Mouse (Mus musculus) intestine, embryonic 15.5 days (tissue): ENCODE data around the gene Nf2. TPM values are rescaled to one million over a fixed set of nuclear protein-coding genes. Genes with fewer than 3 reads are reported as not detected.
A peak's percentile ranks its signal among the peaks of the same experiment; 100 is the strongest.
"Not testable (repeated sequence)": the region's sequence is repeated elsewhere in the genome, so short reads cannot be mapped to it uniquely, and the experiment has no call there.

ENCODE experiments used
- ATAC-seq: fragments of 200-750 bp; cut with Nextera tagmentation; 2 replicates; pipeline ENCODE4 v1.8.0; 2017; ENCODE audit warnings: moderate TSS enrichment, moderate library complexity
- H3K27ac ChIP-seq: fragments of 300-500 bp; sonication (generic); 2 replicates; pipeline ENCODE4 v1.5.1; 2015; ENCODE audit warnings: mild to moderate bottlenecking, inconsistent platforms
- H3K27me3 ChIP-seq: fragments of 300-500 bp; sonication (generic); replicated peaks from 2 replicates; pipeline ENCODE4 v1.6.1; 2015; ENCODE audit warnings: inconsistent platforms
- H3K36me3 ChIP-seq: fragments of 300-500 bp; sonication (generic); 2 replicates; pipeline ENCODE4 v1.6.1; 2015; ENCODE audit warnings: inconsistent platforms
- H3K4me1 ChIP-seq: fragments of 300-500 bp; sonication (generic); replicated peaks from 2 replicates; pipeline ENCODE4 v1.6.1; 2015; ENCODE audit warnings: inconsistent platforms
- H3K4me2 ChIP-seq: fragments of 300-500 bp; sonication (generic); replicated peaks from 2 replicates; pipeline ENCODE4 v1.6.1; 2015; ENCODE audit warnings: mild to moderate bottlenecking, inconsistent platforms
- H3K4me3 ChIP-seq: fragments of 300-500 bp; sonication (generic); replicated peaks from 2 replicates; pipeline ENCODE4 v1.5.1; 2015; ENCODE audit warnings: inconsistent platforms
- H3K9ac ChIP-seq: fragments of 300-500 bp; sonication (generic); 2 replicates; pipeline ENCODE4 v1.6.1; 2015; ENCODE audit warnings: inconsistent platforms
- H3K9me3 ChIP-seq: fragments of 300-500 bp; sonication (generic); 2 replicates; pipeline ENCODE4 v1.6.1; 2016; ENCODE audit warnings: inconsistent platforms
- WGBS: fragments of 180-500 bp; shearing (Covaris S2); methylation state at CpG from one replicate; pipeline ENCODE4 v1.1.7; 2015; 5-methylcytosine and 5-hydroxymethylcytosine counted together
- polyA plus RNA-seq: library from polyadenylated mRNA; unstranded; fragments of >200 nt; fragmentation: Nextera tagmentation; extraction: Ambion mirVana; gene quantifications from 2 replicates; pipeline ENCODE4 v1.2.1, GENCODE M21; 2015

The Nf2 gene
- polyA plus RNA-seq, 1 experiment from 2014 or later, result 42.1 TPM

- no peak for ATAC-seq
- H3K4me2 ChIP-seq, result no peak overlapping the region
- H3K9ac ChIP-seq, result no peak overlapping the region
- H3K9me3 ChIP-seq, result no peaks in the 10 kb centered on the region
- no peaks in the 10 kb centered on the region for H3K27me3 ChIP-seq
- H3K4me1 ChIP-seq, result 0 out of 2 replicates have a peak, but pooled peaks cover 2% of the 10 kb centered on the region
- no peak overlapping the region for H3K27ac ChIP-seq
- H3K4me3 ChIP-seq, result no peak overlapping the region
- H3K36me3 ChIP-seq, result no peaks in the 10 kb centered on the region
- 59% methylated on average over 3 of the region's 3 CpGs for WGBS
Observed at GRCm38 (mm10) chr11:4833295-4833939, 15.9 kb downstream of the Nf2 start.

GRCm38 (mm10) chr11:4831066-4831465 is 18.3 kb downstream of the Nf2 start:
- ATAC-seq, result no peak
- H3K27me3 ChIP-seq, result no peaks in the 10 kb centered on the region
- no peak overlapping the region for H3K27ac ChIP-seq
- H3K36me3 ChIP-seq, result no peaks in the 10 kb centered on the region
- H3K4me2 ChIP-seq, result no peak overlapping the region
- H3K4me3 ChIP-seq, result no peak overlapping the region
- H3K9me3 ChIP-seq, result no peaks in the 10 kb centered on the region
- 0 out of 2 replicates have a peak, but pooled peaks cover 2% of the 10 kb centered on the region for H3K4me1 ChIP-seq
- H3K9ac ChIP-seq, result no peak overlapping the region

DNA sequence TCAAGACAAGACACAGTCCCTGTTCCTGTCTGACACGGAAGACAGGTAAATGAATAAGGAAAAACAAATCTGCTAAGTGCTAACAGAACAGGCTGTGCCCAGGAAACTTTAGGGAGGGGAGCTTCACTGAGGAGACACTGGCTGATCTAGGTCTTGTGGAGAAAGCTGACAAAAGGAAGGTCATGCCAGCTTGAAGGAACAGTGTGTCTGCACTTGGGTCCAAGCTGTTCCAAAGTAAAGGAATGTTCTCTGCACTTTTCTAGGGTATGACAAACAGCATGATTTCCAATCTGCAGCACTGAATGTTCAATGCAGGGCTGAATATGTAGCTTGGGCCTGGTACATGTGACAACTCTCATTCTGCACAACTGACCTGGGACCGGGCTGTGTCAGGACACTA is 21.4 kb downstream of the Nf2 start:
- 62% methylated on average over 2 of the region's 2 CpGs for WGBS
- H3K36me3 ChIP-seq, result no peaks in the 10 kb centered on the region
- H3K4me2 ChIP-seq, result no peak overlapping the region
- 0 out of 2 replicates have a peak, but pooled peaks cover 2% of the 10 kb centered on the region for H3K4me1 ChIP-seq
- no peaks in the 10 kb centered on the region for H3K9me3 ChIP-seq
- no peaks in the 10 kb centered on the region for H3K27me3 ChIP-seq
- no peak overlapping the region for H3K9ac ChIP-seq
- no peak overlapping the region for H3K4me3 ChIP-seq
- no peak for ATAC-seq
- no peak overlapping the region for H3K27ac ChIP-seq

GRCm38 (mm10) chr11:4827340-4827739 is 22.0 kb downstream of the Nf2 start:
- H3K27ac ChIP-seq, result no peak overlapping the region
- ATAC-seq, result no peak
- no peaks in the 10 kb centered on the region for H3K27me3 ChIP-seq
- no peak overlapping the region for H3K4me2 ChIP-seq
- no peak overlapping the region for H3K4me3 ChIP-seq
- H3K36me3 ChIP-seq, result no peaks in the 10 kb centered on the region
- H3K4me1 ChIP-seq, result 0 out of 2 replicates have a peak, but pooled peaks cover 2% of the 10 kb centered on the region
- H3K9ac ChIP-seq, result no peak overlapping the region
- H3K9me3 ChIP-seq, result no peaks in the 10 kb centered on the region

GRCm38 (mm10) chr11:4826152-4826778 is 23.1 kb downstream of the Nf2 start:
- Histone ChIP-seq H3K4me3 (no peak overlapping the region), H3K4me2 (no peak overlapping the region), H3K27me3 (no peaks in the 10 kb centered on the region), H3K4me1 (0 out of 2 replicates have a peak, but pooled peaks cover 2% of the 10 kb centered on the region), H3K9ac (no peak overlapping the region), H3K27ac (no peak overlapping the region), H3K36me3 (no peaks in the 10 kb centered on the region), H3K9me3 (no peaks in the 10 kb centered on the region)
- no peak for ATAC-seq
- 95% methylated on average over 3 of the region's 3 CpGs for WGBS

DNA sequence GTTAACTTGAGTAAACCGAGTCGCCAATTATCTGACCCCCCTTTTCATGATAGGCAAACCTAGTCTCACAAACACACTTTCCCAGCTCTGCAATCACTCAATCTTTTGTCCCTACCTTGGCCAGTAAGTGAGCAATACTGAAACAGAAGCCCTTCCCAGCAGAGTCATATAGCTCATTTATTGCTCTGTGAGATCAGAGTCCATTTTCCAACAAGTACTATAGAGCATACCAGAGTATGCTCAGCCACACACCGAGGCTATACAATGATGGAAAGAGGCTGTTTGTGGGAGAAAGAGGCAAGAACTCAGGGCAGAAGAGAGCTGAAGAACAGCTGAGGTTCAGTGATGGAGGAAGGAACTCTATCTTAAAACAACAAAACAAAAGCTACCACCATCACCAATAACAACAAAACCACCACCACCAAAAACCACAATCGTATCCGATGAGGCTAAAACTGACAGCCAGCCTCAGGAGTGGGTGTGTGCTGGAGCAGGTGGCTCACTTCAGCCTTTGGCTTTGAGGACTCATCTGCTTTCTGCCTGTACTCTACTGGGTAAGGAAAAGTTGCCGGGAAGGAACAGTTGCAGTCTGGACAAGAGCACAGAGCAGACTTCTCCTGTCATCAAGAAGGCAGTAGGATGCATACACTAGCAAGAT is 25.6 kb downstream of the Nf2 start:
- H3K36me3 ChIP-seq, result no peaks in the 10 kb centered on the region
- no peaks in the 10 kb centered on the region for H3K9me3 ChIP-seq
- peak overlapping the region; percentile 40; the same call in 1 of the 2 replicates for H3K27ac ChIP-seq
- no peak overlapping the region for H3K4me3 ChIP-seq
- peak; percentile 95 for ATAC-seq
- 61% methylated on average over 6 of the region's 6 CpGs for WGBS
- no peak overlapping the region for H3K4me2 ChIP-seq
- no peak overlapping the region for H3K9ac ChIP-seq
- H3K27me3 ChIP-seq, result no peaks in the 10 kb centered on the region
- no peaks in the 10 kb centered on the region for H3K4me1 ChIP-seq

DNA sequence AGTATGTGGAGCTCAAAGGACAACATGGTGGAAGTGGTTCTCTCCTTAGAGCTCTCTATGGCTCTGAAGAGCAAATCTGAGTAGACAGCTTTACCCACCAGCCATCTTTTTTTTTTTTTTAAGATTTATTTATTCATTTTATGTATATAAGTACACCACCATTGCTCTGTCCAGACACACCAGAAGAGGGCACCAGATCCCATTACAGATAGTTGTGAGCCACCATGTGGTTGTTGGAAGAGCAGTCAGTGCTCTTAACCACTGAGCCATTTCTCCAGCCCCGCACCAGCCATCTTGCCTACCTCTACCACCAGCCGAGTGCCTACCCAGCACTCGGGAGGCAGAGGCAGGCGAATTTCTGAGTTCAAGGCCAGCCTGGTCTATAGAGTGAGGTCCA is 26.9 kb downstream of the Nf2 start:
- WGBS, result 97% methylated on average over 4 of the region's 4 CpGs
- not testable (repeated sequence) for H3K27me3 ChIP-seq, H3K36me3 ChIP-seq, H3K9ac ChIP-seq, ATAC-seq, H3K27ac ChIP-seq, H3K4me1 ChIP-seq, H3K9me3 ChIP-seq, H3K4me3 ChIP-seq, H3K4me2 ChIP-seq

DNA sequence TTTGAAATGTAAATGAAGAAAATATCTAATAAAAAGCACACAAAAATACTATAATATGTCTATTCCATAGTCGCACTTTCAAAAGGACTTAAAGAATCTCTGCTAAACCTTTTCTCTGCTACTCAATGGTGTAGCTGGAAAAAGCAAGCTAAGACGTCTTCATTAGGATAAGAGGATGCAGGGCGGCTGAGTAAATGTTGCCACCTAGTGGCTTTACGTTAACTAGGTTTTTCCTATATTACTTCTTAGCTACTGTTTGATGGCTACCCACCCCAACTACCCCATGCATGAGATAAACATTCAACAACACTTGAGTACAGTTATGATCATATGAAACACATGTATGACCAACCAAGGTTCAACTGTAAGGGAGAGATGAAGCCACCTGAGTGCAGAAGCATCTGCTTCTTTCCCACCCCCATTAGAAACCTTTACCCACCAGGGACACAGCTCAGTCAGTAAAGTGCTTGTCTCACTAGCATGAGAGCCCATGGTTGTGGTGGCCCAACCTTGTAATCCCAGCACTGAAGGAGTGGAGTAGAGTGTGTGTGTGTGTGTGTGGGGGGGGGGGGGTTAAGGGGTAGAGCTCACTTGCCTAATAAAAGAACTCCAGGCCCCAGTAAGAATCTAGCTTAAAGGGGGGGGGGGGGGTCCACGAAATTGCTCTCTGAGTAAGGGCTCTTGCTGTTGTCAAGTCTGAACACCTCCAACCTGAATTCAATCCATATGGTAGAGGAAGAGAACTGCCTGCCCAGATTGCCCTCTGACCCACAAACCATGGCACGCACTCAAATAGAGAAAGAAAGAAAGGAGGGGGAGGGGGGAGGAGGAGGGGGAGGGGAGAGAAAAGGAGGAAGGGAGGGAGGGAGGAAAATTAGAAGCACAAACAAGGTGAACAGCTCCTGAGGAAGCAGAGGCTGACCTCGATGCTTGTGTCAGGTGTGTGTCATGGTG is 27.6 kb downstream of the Nf2 start:
- Histone ChIP-seq H3K27me3 (no peaks in the 10 kb centered on the region), H3K4me3 (no peak overlapping the region), H3K27ac (no peak overlapping the region), H3K9me3 (no peaks in the 10 kb centered on the region), H3K36me3 (no peaks in the 10 kb centered on the region), H3K4me2 (no peak overlapping the region), H3K9ac (no peak overlapping the region), H3K4me1 (no peaks in the 10 kb centered on the region)
- WGBS, result 52% methylated on average over 7 of the region's 7 CpGs
- 0 out of 2 replicates have a peak, but pooled peaks have one; percentile 22 for ATAC-seq

- no peaks in the 10 kb centered on the region for H3K36me3 ChIP-seq
- 91% methylated on average over 7 of the region's 7 CpGs for WGBS
- no peak overlapping the region for H3K4me3 ChIP-seq
- H3K9ac ChIP-seq, result no peak overlapping the region
- H3K4me1 ChIP-seq, result no peaks in the 10 kb centered on the region
- no peaks in the 10 kb centered on the region for H3K27me3 ChIP-seq
- no peak for ATAC-seq
- H3K9me3 ChIP-seq, result no peaks in the 10 kb centered on the region
- H3K4me2 ChIP-seq, result no peak overlapping the region
- H3K27ac ChIP-seq, result no peak overlapping the region
Observed at GRCm38 (mm10) chr11:4814507-4815450, 34.6 kb downstream of the Nf2 start.

DNA sequence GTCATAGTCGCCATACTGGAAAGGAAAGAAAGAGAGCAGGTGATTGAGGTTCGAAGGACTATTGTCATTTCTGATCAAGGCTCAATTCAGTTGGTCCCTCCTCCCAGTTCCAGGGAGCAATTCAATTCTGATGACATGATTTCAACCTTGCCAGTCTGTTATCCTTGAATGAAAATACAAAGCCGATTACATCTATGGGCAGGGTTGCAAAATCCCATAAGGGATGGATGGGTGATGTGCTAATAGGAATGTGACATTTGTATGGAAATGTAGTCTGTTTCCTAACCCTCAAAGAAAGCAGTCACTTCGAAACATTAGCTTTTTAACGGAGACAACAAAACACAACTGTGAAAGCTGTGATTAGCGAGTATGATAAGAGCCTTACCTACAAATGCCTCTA is 41.0 kb downstream of the Nf2 start:
- no peaks in the 10 kb centered on the region for H3K36me3 ChIP-seq
- 92% methylated on average over 6 of the region's 6 CpGs for WGBS
- H3K4me1 ChIP-seq, result peaks cover 9% of the 10 kb centered on the region
- H3K4me2 ChIP-seq, result no peak overlapping the region
- no peak overlapping the region for H3K27ac ChIP-seq
- H3K4me3 ChIP-seq, result no peak overlapping the region
- H3K9ac ChIP-seq, result no peak overlapping the region
- no peak for ATAC-seq
- H3K27me3 ChIP-seq, result no peaks in the 10 kb centered on the region
- H3K9me3 ChIP-seq, result no peaks in the 10 kb centered on the region

DNA sequence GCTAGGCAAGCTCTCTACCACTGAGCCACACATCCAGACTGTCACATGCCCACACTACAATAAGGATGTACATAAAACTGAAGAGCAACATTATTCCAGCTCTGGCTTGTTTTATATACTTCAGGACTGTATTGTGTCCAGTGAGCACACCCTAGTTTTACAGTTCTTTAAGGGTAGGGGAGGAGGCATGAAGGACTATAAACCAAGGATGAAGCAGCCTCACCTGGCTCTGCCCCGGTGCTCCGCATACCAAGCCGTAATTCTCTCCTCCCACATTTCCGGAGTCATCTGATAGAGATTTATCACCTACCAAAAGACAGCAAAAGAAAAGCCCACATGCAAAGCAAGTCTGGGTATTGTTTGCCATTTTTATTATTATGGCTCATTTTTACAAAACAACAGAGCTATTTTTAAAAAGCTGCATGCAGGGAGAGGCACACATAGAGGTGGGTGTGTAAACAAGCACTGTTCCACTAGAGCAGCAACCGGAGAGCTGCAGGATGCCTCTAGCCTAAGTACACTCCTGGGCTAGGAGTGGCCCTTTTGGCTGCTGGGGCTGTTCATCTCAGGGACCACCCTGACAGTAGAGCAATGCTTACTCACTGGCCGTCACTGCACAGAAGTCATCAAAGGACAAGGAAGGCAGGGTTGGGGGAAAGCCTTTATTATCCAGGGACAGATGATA is 43.2 kb downstream of the Nf2 start:
- ATAC-seq, result peak; percentile 91
- peak overlapping the region; percentile 40; the same call in 1 of the 2 replicates for H3K27ac ChIP-seq
- H3K27me3 ChIP-seq, result no peaks in the 10 kb centered on the region
- peak overlapping the region; percentile 25; the same call in 1 of the 2 replicates for H3K4me2 ChIP-seq
- peaks cover 9% of the 10 kb centered on the region for H3K4me1 ChIP-seq
- no peak overlapping the region for H3K4me3 ChIP-seq
- 33% methylated on average over 6 of the region's 6 CpGs for WGBS
- H3K9me3 ChIP-seq, result no peaks in the 10 kb centered on the region
- H3K9ac ChIP-seq, result no peak overlapping the region
- peaks cover 3% of the 10 kb centered on the region; the same call in 1 of the 2 replicates for H3K36me3 ChIP-seq
